Mouse (Mus musculus) layer of hippocampus, adult 8-10 months (tissue): ENCODE measurements around the gene Iqgap2. TPM values are rescaled to one million over a fixed set of nuclear protein-coding genes. Genes with fewer than 3 reads are reported as not detected.

Experiments
- DNase-seq, 2 experiments: peaks; one replicate each; pipeline ENCODE4 v3.0.0; 2022; ENCODE audit warnings: low spot score in 2 of 2
- total RNA-seq, 4 experiments: library from RNA; stranded (reverse); gene quantifications; 2 replicates each; pipeline ENCODE4 v1.2.4; 2022

Gene Iqgap2
- total RNA-seq, 4 experiments from 2014 or later, result 60.5 to 80.9 (median 72.5) TPM

GRCm38 (mm10) chr13:95623042-95623441 is 268.7 kb downstream of the Iqgap2 start:
- DNase-seq, result no peak

DNA sequence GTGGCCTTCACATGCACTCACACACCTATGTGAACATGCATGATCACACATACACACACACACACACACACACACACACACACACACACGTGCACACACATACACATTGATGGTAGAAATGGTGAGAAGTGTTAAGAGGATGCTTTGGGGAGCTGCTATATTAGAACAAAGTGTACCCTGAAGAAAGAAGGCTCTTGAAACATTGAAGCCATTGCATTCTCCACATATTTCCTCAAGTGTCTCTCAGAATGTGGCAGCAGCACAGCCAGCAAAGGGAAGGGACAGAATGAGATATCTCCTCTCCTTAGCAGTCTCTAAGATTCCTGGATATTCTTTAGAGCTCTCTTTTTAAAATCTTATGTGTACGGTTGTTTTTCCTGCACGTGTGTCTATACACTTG is 270.2 kb downstream of the Iqgap2 start:
- DNase-seq, result no peak

DNA sequence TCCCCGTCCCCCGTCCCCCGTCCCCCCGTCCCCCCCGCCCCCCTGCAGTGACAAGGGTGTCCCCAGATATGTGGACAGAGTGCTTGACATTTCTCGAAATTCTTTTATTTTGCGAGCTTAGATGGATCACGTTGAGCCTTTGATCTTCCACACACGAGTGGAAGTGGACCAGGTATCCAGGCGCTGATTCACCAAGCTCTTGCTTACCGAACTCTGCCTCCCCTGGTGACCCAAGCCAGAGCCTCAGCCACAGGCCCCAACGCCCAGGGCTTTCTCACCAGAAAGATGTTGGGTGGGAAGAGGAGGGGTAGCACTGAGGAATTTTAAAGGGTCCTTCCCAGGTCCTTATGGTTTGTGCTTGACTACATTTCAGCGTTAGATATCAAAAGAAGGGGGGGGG is 272.9 kb downstream of the Iqgap2 start:
- no peak for DNase-seq

DNA sequence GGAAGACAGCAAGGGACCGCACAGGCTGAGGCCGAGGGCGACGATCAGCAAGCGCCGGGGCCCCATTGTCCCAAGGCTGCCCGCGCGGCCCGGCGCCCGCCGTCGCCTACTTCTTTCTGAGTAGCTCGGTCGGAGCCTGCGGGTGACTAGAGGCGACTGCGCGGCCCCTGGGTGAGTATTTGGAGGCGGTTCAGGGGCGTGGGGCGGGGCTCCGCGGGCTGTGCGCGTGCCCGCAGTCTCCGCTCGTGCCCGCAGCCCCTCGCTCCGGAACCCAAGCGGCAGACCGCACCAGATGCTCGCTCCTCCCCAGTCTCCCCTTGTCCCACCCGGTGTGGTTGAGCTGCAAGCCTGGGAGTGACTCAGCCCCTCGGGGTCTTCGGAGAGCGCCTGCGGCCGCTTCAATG is 273.4 kb downstream of the Iqgap2 start, which contains the start of gene F2r:
TSS of gene F2r (minus strand) at position 179 of the 404 bp plus-strand sequence.
- DNase-seq, result peak in 1 of 2 experiments; percentile 22

DNA sequence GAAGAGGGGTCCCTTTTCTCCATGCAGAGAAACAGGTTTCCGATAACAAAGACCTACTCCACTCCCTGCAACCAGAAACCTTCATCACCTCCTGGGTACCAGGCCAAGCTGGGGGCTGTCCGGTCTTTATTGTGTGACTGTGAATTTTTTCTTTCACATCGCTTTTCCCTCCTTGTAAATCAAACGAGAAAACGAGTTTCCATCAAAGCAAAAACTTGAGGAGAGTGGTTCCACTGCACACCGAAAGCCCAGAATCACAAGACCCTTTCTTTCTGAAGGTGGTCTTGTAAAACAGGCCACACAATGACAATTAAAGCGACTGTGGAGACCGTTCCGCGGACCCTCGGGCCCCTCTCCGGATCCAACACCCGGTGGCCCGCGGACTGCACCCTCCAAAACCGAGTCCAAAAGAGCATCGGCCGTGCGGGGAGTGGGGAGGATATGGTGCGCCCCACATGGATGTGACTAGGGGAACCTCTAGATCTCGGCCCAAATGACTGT is 274.0 kb downstream of the Iqgap2 start:
- DNase-seq, result no peak

GRCm38 (mm10) chr13:95617082-95617670 is 274.5 kb downstream of the Iqgap2 start:
- no peak for DNase-seq

GRCm38 (mm10) chr13:95616512-95616911 is 275.2 kb downstream of the Iqgap2 start:
- DNase-seq, result no peak

GRCm38 (mm10) chr13:95614757-95615156 is 277.0 kb downstream of the Iqgap2 start:
- DNase-seq, result no peak

GRCm38 (mm10) chr13:95612243-95612642 is 279.5 kb downstream of the Iqgap2 start:
- DNase-seq, result no peak

- DNase-seq, result no peak
Observed at GRCm38 (mm10) chr13:95611752-95612151, 280.0 kb downstream of the Iqgap2 start.

DNA sequence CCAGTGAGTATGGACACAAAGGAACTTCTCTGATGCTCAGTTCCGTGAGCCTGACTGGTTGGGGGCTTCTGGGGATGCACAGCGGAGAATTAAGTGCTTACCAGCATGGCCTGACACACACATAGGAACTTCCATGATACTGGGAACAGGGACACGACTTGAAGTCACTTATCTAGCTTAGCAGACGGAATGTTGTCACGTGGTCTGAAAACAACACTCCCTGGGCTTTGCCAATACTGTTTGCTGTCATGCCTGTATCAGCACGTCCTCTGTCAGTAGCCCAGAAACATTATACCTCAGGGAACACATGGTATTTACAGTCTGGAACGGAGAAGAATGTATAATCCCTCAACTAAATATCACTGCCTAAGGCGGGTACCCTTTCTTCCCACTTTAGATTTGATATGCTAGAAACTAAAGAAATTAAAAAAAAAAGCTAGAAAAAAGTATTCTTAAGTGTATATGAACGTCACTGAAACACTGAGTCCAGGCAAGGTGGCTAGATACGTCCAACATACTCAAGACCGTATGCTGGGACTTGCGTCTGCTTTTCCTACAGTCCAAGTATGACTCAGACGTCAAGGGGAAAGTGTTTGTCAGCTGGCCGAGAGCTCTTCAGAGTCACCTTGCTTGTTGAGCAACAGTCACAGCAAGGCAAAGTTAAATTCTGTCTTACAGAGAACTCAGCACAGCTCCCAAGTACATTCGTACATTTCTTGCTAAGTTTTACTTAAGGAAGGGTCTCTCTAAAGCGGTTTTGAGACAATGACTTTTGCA is 280.7 kb downstream of the Iqgap2 start:
- no peak for DNase-seq

DNA sequence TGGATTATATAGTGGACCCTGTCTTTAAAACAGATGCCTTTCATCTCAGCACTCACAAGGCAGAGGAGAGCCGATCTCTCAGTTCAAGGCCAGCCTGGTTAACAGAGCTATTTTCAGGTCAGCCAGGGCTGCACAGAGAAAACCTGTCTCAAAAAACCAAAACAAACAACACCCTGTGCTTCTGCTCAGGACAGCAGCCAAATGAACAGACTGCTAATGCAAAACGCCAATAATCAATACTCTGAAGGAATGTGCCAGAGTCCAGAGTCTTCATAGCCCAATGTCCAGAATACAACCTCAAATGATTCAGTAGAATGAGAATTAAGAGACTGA is 282.7 kb downstream of the Iqgap2 start:
- DNase-seq, result no peak

GRCm38 (mm10) chr13:95608416-95609087 is 283.2 kb downstream of the Iqgap2 start:
- DNase-seq, result no peak

DNA sequence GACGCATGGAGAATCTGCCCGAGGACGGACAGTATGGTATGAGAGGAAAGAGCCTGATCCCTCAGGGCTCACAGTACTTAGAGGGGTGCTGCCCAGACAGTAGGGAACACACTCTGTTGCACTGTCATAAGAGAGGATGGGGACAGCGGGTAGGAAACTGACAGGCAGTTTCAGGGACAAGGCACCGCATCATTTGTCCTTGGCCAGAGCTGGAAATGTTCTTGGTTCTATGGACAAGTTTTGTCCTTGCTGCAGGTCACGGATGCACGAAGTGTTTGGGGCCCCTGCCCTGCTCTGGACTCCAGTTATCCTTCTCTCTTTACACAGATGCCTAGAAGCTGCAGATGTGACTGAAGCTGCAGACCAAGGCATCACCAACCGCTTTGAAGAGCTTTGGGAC is 284.7 kb downstream of the Iqgap2 start:
- no peak for DNase-seq

GRCm38 (mm10) chr13:95604288-95604687 is 287.4 kb downstream of the Iqgap2 start:
- DNase-seq, result no peak

DNA sequence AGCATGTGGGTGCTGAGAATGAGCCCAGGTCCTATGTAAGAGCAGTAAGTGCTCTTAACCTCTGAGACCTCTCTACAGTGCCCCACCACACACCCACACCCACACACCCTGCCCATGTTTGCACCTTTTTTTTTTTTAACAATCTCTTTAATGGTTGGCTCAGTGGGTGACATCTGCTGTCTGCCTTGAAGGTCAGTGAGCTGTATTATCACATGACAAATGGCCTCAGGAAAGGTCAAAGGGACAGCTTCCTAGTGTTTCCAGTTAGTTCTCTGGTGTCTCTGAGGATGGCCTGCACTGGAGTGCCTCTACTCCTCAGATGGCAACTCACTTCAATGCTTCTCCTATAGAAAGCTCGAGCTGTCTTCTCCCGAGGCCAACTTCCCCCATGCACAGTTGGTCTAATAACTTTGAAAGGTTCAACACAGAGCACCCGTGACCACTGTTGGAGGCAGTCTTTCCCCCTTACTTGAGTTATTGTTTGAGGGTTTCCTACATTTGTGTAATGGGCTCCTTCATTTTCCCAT is 291.8 kb downstream of the Iqgap2 start:
- no peak for DNase-seq

GRCm38 (mm10) chr13:95598232-95598920 is 293.3 kb downstream of the Iqgap2 start:
- no peak for DNase-seq

GRCm38 (mm10) chr13:95597578-95597977 is 294.1 kb downstream of the Iqgap2 start:
- DNase-seq, result no peak

DNA sequence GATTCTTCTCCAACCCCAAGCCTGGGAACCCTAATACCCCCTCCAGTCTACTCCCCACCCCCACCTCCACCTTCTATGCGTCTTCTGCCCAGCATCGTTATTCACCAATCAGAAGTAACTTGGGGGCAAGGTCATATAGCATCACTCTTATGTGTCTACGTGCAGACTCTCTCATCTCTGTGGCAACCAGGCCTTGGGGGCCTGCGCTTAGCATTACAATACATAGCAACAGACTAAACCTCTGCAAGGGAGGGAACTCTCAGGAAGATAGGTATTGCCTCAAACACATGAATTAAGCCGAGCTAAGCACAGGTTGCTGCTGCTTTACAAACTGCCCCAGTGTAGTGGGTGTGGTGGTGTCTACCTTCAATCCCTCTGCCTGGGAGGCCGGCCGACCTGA is 295.0 kb downstream of the Iqgap2 start:
- no peak for DNase-seq

DNA sequence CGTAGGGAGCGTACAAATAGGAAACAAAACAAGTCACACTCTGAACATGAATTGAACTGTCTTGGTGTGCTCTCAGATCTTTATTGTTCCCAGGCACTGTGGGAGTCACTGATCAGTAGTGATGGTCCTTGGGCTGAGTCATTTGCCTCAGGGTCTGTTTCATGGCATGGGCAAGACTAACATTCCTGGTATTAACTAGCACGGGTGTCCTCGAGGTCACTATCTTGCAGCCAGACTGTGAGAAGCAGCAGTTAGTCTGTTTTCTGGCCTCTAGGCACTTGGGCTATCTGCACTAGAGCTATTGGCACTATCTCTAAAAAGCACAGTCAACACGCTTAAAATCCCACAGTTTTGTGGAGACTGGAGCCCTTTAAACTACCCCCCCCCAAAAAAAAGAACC is 295.8 kb downstream of the Iqgap2 start:
- DNase-seq, result no peak

DNA sequence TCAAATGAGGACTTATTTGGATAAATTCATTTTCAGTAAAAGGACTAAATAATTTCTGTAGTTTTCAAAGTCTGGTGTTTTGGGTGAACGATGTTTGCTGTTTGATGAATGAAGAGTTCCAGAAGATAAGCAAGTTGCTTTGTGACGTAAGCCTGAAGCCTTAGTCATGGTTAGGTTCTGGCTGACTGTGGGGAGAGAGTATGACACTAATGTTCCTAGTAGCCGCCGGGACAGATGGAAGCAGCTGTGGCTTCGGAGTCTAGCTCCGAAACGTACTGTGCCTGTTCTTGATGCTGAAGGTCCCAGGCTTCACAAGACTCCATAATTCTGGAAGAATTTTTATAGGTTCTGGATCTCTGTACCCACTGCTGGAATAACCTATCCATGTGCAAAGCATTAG is 296.3 kb downstream of the Iqgap2 start:
- DNase-seq, result no peak

DNA sequence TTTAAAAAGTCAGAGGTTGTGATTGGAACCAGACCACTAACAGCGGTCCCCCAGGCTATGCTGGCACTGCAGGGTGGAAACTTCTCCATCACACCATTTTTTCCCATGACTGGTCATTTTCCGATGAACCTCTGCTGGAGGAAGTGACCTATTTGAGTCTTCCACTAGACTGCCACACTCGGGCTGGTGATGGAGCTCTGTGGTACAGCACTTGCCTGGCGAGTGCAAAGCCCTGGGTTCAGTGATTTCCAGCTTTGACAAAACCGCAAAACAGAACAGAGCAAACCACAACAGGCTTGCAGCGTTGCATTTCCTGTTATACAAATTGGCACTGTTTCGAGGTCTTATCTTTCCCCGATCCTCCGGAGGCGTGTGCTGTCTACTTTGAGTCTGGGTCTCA is 298.9 kb downstream of the Iqgap2 start:
- no peak for DNase-seq
